Mouse (Mus musculus): ENCODE data around the gene Lilrb4a. TPM values are rescaled to one million over a fixed set of nuclear protein-coding genes. Genes with fewer than 3 reads are reported as not detected.

Gene Lilrb4a
- 0.34 and 0.36 TPM in 2 replicates for polyA plus RNA-seq (2021; fragmentation: Nextera tagmentation)
- long read RNA-seq, experiment 1, result 0 reads
- long read RNA-seq, experiment 2, result 0 reads

DNA sequence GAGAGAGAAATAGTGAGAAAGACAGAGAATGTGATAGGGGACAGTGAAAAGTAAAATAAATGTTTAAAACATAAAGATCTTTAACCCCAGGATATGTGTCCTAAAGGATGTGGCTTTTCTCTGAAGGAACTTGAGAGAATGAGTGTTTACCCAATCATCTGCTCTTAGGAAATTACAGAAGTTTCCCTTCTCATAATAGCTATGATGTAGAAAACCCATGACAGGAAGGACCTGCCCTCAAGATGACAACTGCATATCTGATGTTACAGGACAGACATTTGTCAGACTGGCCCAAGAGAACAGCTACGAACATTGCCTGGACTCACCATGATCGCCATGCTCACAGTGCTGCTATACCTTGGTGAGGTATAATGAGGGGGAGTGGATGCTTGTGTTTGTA, at the start of gene Lilrb4a:
Gene Lilrb4a (plus strand): TSS at position 266 of the 400 bp plus-strand sequence.

DNA sequence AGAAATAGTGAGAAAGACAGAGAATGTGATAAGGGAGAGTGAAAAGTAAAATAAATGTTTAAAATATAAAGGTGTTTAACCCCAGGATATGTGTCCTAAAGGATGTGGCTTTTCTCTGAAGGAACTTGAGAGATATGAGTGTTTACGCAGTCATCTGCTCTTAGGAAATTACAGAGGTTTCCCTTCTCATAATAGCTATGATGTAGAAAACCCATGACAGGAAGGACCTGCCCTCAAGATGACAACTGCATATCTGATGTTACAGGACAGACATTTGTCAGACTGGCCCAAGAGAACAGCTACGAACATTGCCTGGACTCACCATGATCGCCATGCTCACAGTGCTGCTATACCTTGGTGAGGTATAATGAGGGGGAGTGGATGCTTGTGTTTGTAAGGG, 10.4 kb upstream of the Lilrb4a start, which contains the start of the genes Gm49339 and Lilr4b:
Gene Gm49339 (plus strand): TSS at position 216 of the 400 bp plus-strand sequence.
Gene Lilr4b (plus strand): TSS at position 236 of the 400 bp plus-strand sequence.

Other genes with a start within 250 kb of the Lilrb4a start
- not detected in 2 replicates for gene Gm49339, start 10.3 kb upstream of the Lilrb4a start, polyA plus RNA-seq (2021; fragmentation: Nextera tagmentation)
- not detected in 2 replicates for gene Lilr4b, start 10.3 kb upstream of the Lilrb4a start, polyA plus RNA-seq (2021; fragmentation: Nextera tagmentation)
- not detected in 2 replicates for gene Fam162b, start 99.6 kb downstream of the Lilrb4a start, polyA plus RNA-seq (2021; fragmentation: Nextera tagmentation)
- gene Gprc6a, start 140.5 kb downstream of the Lilrb4a start, polyA plus RNA-seq (2021; fragmentation: Nextera tagmentation), result not detected in 2 replicates
- not detected in 2 replicates for gene Rfx6, start 186.8 kb downstream of the Lilrb4a start, polyA plus RNA-seq (2021; fragmentation: Nextera tagmentation)